Mouse (Mus musculus) heart, postnatal 0 days (tissue): ENCODE measurements around the gene Tst. TPM values are rescaled to one million over a fixed set of nuclear protein-coding genes. Genes with fewer than 3 reads are reported as not detected.

Experiments
- ATAC-seq: fragments of 200-750 bp; cut with Nextera tagmentation; 2 replicates; pipeline ENCODE4 v1.8.0; 2017; ENCODE audit warnings: low read depth, moderate number of reproducible peaks, moderate library complexity; ENCODE audit not compliant: insufficient read depth
- DNase-seq: peaks from one replicate; pipeline ENCODE4 v3.0.0-alpha.2; 2016; ENCODE audit warnings: low spot score
- H3K27ac ChIP-seq: fragments of 300-500 bp; sonication (generic); 2 replicates; pipeline ENCODE4 v1.5.1; 2014; ENCODE audit warnings: low read depth, mild to moderate bottlenecking
- H3K27me3 ChIP-seq: fragments of 300-500 bp; sonication (generic); 2 replicates; pipeline ENCODE4 v1.6.1; 2014; ENCODE audit warnings: low read length, mixed read lengths; ENCODE audit not compliant: control insufficient read depth, insufficient read depth
- H3K36me3 ChIP-seq: fragments of 300-500 bp; sonication (generic); replicated peaks from 2 replicates; pipeline ENCODE4 v1.6.1; 2014; ENCODE audit warnings: low read length, mixed read lengths; ENCODE audit not compliant: control insufficient read depth, insufficient read depth
- H3K4me1 ChIP-seq: fragments of 300-500 bp; sonication (generic); 2 replicates; pipeline ENCODE4 v1.6.1; 2014; ENCODE audit warnings: antibody characterized with exemption; ENCODE audit not compliant: control insufficient read depth, insufficient read depth
- H3K4me2 ChIP-seq: fragments of 300-500 bp; sonication (generic); 2 replicates; pipeline ENCODE4 v1.6.1; 2014; ENCODE audit warnings: low read depth, mild to moderate bottlenecking, low read length, moderate library complexity
- H3K4me3 ChIP-seq: fragments of 300-500 bp; sonication (generic); 2 replicates; pipeline ENCODE4 v1.5.1; 2014; ENCODE audit warnings: low read depth, low read length
- H3K9ac ChIP-seq: fragments of 300-500 bp; sonication (generic); replicated peaks from 2 replicates; pipeline ENCODE4 v1.6.1; 2014; ENCODE audit warnings: low read depth, low read length, mixed read lengths
- H3K9me3 ChIP-seq: fragments of 300-500 bp; sonication (generic); replicated peaks from 2 replicates; pipeline ENCODE4 v1.6.1; 2016; ENCODE audit warnings: low read length; ENCODE audit not compliant: control insufficient read depth
- CTCF ChIP-seq: IDR thresholded peaks from 2 replicates; pipeline ENCODE4 v1.5.1; 2016; ENCODE audit warnings: antibody characterized with exemption, control low read depth, low read depth
- EP300 ChIP-seq: IDR thresholded peaks from 2 replicates; pipeline ENCODE4 v1.6.1; 2016; ENCODE audit warnings: antibody characterized with exemption, low read depth
- WGBS: fragments of 180-500 bp; shearing (Covaris S2); extraction: QIAGEN DNeasy Blood & Tissue Kit; methylation state at CpG from one replicate; pipeline ENCODE4 v1.1.7; 2014; 5-methylcytosine and 5-hydroxymethylcytosine counted together
- polyA plus RNA-seq: library from polyadenylated mRNA; unstranded; fragments of >200 nt; fragmentation: Nextera tagmentation; extraction: Ambion mirVana; gene quantifications from 2 replicates; pipeline ENCODE4 v1.2.1, GENCODE M21; 2015
- total RNA-seq: library from RNA; depleted of rRNA; stranded (reverse); fragments of >200 nt; gene quantifications from 2 replicates; pipeline ENCODE4 v1.2.3, GENCODE M21; 2014; ENCODE audit warnings: low replicate concordance

Gene Tst
- total and polyA plus RNA-seq, 2 experiments from 2014 or later, result 21.9 to 50.9 TPM

DNA sequence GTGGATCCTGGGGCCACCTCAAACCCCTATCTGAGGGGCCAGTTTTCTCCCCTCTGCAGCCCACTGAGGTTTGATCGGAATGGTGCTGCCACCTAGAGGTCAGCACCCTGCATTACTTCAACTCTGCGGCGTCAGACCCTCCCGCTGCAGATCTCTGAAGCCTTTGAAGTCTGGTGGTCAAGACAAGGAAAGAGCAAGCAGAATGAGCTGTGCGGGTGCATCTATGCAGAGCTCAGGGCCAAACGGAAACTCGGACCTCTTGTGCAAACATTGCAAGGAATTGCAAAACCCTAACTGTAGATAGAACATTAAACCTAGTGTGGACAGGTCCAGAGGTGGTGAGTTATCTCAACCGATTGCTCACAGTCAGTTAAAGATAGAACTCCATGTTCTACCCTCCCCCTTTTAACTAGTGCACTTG, 36.8 kb downstream of the Tst start:
- H3K27ac ChIP-seq, result no peak overlapping the region
- DNase-seq (peak; percentile 23), ATAC-seq (peak; percentile 24; the same call in 1 of the 2 replicates)
- H3K27me3 ChIP-seq, result peaks cover 14% of the 10 kb centered on the region
- 4% methylated on average over 8 of the region's 8 CpGs for WGBS
- H3K36me3 ChIP-seq, result no peaks in the 10 kb centered on the region
- H3K4me3 ChIP-seq, result no peak overlapping the region
- H3K9ac ChIP-seq, result no peak overlapping the region
- H3K4me1 ChIP-seq, result no peaks in the 10 kb centered on the region
- H3K9me3 ChIP-seq, result no peaks in the 10 kb centered on the region
- no peak overlapping the region for H3K4me2 ChIP-seq
- TF ChIP-seq EP300 (no peak), CTCF (peak; percentile 68)

DNA sequence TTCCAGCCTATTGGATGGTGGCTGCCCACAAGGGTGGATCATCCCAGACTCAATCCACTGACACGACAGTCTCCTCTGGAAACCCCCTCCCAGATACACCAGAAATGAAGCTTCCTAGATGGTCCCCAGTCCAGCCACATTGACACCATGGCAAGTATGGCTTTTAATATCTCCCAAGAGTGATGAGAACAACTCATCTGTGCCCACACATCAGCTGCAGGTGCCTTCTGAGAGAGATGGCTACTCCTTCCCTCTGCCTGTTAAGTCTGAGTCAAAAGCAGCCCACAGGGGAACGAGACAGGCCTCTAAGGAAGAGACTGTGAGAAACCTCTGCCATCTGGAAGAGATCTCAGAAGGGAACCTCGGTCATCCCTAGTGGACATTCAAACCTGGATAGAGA, 37.9 kb downstream of the Tst start:
- peaks cover 14% of the 10 kb centered on the region for H3K27me3 ChIP-seq
- no peaks in the 10 kb centered on the region for H3K4me1 ChIP-seq
- H3K9ac ChIP-seq, result no peak overlapping the region
- H3K4me3 ChIP-seq, result no peak overlapping the region
- no peak overlapping the region for H3K27ac ChIP-seq
- no peak for ATAC-seq
- H3K36me3 ChIP-seq, result no peaks in the 10 kb centered on the region
- TF ChIP-seq EP300 (no peak), CTCF (no peak)
- WGBS, result 62% methylated on average over 3 of the region's 3 CpGs
- no peaks in the 10 kb centered on the region for H3K9me3 ChIP-seq
- DNase-seq, result no peak
- H3K4me2 ChIP-seq, result no peak overlapping the region

DNA sequence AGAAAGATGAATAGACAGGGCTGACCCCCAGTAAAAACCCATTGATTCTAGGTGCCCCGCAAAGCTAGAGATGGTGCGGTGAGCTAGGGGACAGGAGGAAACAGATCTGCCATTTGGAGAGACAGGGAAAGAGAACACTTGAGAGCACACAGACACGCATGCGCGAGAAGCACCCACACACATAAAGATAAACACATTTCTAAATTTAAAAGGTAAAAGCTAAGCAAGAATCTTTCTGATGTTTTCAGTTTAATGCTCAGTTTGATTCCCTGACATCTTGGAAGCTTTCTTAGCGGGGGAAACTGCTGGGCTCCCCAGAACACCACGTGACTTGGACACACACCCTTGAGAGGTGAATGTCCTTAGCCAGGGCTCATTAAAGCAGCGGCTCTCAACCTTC, 38.8 kb downstream of the Tst start:
- H3K4me2 ChIP-seq, result no peak overlapping the region
- H3K27me3 ChIP-seq, result peaks cover 14% of the 10 kb centered on the region
- no peaks in the 10 kb centered on the region for H3K4me1 ChIP-seq
- DNase-seq (no peak), ATAC-seq (no peak)
- WGBS, result 75% methylated on average over 8 of the region's 8 CpGs
- no peak for TF ChIP-seq EP300
- no peak for TF ChIP-seq CTCF
- H3K4me3 ChIP-seq, result no peak overlapping the region
- H3K27ac ChIP-seq, result no peak overlapping the region
- H3K9ac ChIP-seq, result no peak overlapping the region
- peaks cover 6% of the 10 kb centered on the region; the same call in 1 of the 2 replicates for H3K9me3 ChIP-seq
- H3K36me3 ChIP-seq, result no peaks in the 10 kb centered on the region

DNA sequence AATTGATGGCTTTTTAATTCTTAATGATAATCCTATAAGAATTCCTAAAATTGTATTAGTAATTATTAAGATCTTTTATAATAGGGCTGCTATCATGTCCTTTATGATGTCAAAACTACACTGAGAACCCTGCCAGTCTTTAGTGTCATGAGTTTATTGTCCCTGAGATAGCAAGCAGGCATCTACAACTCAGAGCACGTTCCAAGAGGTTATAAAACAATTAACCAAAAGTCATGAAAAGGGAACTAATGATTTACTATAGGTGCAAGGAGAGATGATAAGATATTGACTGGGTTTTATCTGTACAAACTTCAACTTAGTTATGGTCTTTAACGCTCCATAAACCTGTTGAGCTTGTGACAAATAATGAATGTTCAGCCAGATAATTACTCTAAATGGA, 39.8 kb downstream of the Tst start:
- WGBS, result 64% methylated on average over 2 of the region's 2 CpGs
- ATAC-seq, result no peak

DNA sequence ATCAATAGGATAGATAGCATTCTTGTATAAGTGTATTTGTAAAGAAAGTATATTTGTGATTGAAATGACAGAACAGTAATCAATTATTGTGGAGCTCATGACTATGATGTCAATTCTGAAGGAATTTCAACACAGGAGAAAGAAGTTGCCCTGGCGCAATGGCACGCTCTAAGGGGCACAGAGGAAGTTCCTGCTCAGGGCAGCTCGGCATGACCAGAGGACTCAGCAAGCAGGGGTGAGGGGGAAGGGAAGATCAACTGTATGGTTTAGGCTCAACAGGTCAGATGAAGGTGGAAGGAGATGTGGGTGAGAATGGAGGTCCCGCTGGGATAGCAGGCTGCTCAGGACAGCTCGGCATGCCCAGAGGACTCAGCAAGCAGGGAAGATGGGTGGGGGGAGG, 50.2 kb downstream of the Tst start:
- no peak overlapping the region for H3K4me3 ChIP-seq
- 80% methylated on average over 5 of the region's 5 CpGs for whole genome bisulfite sequencing
- H3K9me3 ChIP-seq, result no peaks in the 10 kb centered on the region
- H3K27ac ChIP-seq, result no peak overlapping the region
- no peak overlapping the region for H3K4me2 ChIP-seq
- TF ChIP-seq EP300 (no peak), CTCF (no peak)
- no peak for DNase-seq
- H3K27me3 ChIP-seq, result no peaks in the 10 kb centered on the region
- H3K4me1 ChIP-seq, result no peaks in the 10 kb centered on the region
- no peaks in the 10 kb centered on the region for H3K36me3 ChIP-seq
- ATAC-seq, result no peak
- no peak overlapping the region for H3K9ac ChIP-seq

More for the DNA sequence above, 39.8 kb downstream of the Tst start:
- TF ChIP-seq EP300, result no peak
- no peak for TF ChIP-seq CTCF
- peaks cover 6% of the 10 kb centered on the region; the same call in 1 of the 2 replicates for H3K9me3 ChIP-seq
- H3K27ac ChIP-seq, result no peak overlapping the region
- no peak for DNase-seq
- H3K36me3 ChIP-seq, result no peaks in the 10 kb centered on the region
- no peak overlapping the region for H3K4me3 ChIP-seq
- no peaks in the 10 kb centered on the region for H3K4me1 ChIP-seq
- H3K27me3 ChIP-seq, result peaks cover 14% of the 10 kb centered on the region
- H3K9ac ChIP-seq, result no peak overlapping the region
- H3K4me2 ChIP-seq, result no peak overlapping the region

DNA sequence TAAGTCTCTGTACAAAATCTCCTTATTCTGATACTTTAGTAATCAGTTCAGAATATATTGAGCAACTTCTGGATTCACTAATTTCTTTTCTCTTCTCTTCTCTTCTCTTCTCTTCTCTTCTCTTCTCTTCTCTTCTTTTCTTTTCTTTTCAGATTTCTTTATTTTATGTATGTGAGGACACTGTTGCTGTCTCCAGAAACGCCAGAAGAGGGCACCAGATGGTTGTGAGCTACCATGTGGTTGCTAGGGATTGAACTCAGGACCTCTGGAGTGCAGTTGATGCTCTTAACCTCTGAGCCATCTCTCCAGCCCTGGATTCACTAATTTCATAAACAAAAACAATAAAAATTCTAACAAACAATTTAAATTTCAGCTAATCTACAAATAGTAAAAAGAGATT, 50.7 kb downstream of the Tst start:
- Histone ChIP-seq H3K9ac (no peak overlapping the region), H3K9me3 (no peaks in the 10 kb centered on the region), H3K4me2 (no peak overlapping the region), H3K27me3 (no peaks in the 10 kb centered on the region), H3K36me3 (no peaks in the 10 kb centered on the region), H3K4me1 (no peaks in the 10 kb centered on the region), H3K4me3 (no peak overlapping the region), H3K27ac (no peak overlapping the region)
- no peak for ATAC-seq
- TF ChIP-seq CTCF (peak; percentile 69), EP300 (no peak)
- DNase-seq, result peak; percentile 20
- 0% methylated on average over 1 of the region's 1 CpGs for WGBS
